Mouse (Mus musculus) kidney, adult 18-20 months (tissue): ENCODE measurements at regions not wholly inside any gene's neighbourhood (a gene's known extent, or its start where the extent isn't known, plus 50 kb on each side); places are given as distances from the start of the nearest gene placed in this dataset.

Experiments used
- DNase-seq: peaks from one replicate; pipeline ENCODE4 v3.0.0; 2021

DNA sequence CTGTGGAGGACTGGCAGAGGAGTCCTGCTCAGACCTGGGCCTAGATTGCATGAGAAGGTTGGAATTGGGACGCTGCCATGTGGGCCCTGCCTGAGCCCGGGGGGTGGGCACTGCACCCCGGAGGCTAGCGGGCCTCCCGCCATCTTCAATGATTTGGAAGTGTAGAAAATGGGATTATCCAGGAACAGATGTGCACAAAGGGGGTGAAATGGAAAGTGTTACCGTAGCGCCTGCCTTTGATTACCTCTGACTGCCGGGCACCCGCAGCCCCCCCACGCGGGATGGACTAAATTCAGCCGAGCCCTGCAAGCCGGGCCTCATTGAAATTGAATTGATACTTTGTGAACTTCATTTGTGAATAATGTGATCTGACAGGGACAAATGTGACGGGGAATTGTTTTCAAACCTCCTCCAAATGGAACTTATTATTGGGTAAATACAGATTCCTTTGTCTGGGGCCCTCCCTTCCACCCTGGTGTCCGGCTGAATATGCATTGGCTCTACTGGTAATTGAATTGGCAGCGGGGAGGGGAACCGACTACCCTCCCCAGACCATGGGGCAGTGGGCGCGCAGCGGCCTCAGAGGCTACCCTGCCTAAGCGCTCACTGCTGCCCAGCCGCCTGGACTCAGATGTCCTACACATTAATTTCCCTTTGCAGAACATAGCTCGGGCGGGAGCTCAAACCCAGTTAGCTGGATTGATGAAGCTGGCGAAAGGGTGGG, 77.9 kb upstream of the Nkx1-1 start:
- no peak for DNase-seq

GRCm38 (mm10) chr5:33505786-33506185, 72.0 kb upstream of the Nkx1-1 start:
- no peak for DNase-seq

DNA sequence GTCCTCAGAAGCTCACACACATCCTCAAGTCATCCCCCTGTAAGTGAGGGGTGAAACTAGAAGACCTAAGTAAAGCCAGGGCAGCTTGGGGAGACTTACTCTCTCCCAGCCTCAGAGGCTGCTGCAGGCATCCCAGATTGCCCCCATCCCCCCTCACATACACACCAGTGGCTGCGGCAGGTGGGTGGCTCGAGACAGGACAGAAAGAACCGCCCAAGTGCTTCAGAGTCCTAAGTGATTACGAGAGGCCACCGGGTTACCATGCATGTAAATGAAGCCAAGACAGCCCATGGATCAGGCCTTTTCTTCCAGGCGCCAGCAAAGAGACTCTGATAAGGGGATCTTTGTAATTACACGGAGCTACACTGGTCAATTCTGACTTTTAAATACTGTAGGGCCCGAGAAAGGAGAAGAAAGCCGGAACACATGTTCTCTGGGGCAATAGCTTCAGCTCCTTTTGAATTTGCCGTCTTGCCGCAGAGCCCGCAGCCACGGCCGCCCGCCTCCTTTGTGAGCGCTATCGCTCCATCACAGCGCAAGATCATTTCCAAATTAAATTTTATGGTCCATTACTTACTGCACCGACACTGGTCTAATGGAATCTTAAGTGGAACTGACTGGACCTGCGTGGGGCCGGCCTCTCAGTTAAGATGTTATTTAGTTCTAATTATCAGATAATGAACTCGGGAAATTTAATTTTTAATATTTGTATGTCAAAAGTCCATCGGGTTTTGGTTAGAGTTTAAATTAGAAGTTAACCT, 68.1 kb upstream of the Nkx1-1 start:
- DNase-seq: no peak

DNA sequence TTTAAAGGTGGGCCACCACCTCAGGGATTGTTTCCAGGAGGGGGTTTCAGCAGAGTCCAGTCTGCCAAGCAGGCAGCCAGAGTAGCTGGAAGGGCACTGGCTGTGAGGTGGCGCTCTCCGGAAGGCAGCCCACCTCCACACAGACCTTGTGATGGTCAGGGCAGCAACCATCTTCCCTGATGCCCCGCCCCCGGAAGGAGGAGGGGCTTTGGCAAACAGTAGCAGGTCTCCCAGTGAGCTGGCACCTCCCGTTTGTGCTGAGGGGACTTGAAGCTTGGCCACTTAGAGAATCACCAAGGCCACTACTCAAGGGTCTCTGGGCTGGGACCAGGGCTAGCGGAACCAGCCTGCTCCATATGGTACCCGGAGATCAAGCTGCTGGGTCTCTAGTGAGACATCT, 67.4 kb upstream of the Nkx1-1 start:
- DNase-seq: no peak

GRCm38 (mm10) chr5:33495900-33496529, 62.2 kb upstream of the Nkx1-1 start:
- peak; percentile 85 for DNase-seq

GRCm38 (mm10) chr5:33495276-33495675, 61.5 kb upstream of the Nkx1-1 start:
- DNase-seq: no peak

- DNase-seq: no peak
Observed at GRCm38 (mm10) chr5:33492604-33493315, 59.0 kb upstream of the Nkx1-1 start.

DNA sequence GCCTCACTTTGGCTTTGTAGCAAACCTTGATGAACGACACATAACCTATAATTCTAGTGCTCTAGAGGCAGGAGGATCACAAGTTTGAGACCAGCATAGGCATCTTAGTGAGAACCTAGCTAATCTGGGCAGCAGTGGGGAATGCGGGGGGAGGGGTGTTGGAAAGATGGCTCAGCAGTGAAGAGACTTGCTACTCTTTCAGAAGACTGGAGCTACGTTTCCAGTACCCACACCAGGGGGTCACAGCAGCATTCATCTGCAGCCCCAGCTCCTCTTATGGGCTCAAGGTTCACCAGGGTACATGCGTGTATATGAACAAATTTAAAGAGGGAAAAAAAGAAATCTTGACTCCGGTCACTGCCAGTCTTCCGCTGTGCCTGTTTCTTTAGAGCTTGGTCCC, 55.5 kb upstream of the Nkx1-1 start:
- no peak for DNase-seq

DNA sequence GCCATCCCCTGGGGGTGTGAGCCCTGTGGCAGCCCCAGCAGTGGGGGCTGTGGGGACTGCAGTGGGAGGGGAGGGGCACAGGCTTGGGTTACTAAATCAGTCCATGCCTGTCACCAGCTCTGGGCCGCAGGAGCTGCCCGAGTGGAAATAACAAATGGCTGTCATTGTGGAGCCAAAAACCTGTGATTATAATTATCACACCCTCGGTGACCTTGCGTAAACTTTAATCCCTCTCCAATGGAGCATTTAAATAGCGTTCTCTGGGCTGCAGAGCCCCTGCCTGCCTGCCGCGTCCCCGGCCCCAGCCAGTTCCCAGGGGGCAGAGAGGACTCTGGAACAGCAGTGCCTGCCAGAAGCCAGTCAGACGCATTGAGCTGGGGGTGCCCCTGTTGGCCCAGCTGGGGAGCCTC, 54.4 kb upstream of the Nkx1-1 start:
- DNase-seq: no peak

DNA sequence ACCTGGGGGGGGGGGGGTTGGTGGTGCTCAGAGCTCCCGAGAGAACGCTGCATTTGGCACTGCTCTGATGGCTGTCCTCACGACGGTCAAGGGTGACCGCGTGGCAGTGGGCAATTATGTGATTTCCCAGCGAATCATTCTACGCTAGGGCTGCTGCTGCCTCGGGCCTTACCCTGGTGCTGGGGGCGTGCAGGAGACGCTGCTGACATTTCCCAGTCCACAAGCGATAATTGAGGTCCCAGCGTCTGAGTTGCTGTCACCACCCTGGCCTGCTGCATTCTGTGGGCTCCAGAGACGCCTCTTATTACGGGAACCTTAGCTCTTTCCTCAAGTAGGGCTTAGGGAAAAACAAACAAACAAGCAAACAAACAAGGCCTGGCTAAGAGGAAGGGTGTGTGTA, 52.0 kb upstream of the Nkx1-1 start:
- DNase-seq: no peak
